In genomic region chr6:85853481-85853880, GRCm38 (mm10) we compare ENCODE assay signal across 40 mouse cellular contexts. TPM values are rescaled to one million over a fixed set of nuclear protein-coding genes. Genes with fewer than 3 reads are reported as not detected.
DNase-seq lines count a peak whose midpoint lies in the region.
"Had no signal": no experiment of that assay in that cellular context is flagged by ENCODE, and none has a peak within 500 bp of the region (broad histone marks: within the 10 kb centered on the region; RNA-seq: fewer than 3 reads in every experiment).

No protein-coding gene starts in this region.

- DNase-seq in adrenal gland, postnatal 36 days, result peak; percentile 16 to 36
- no peak for DNase-seq in adrenal gland, postnatal 10 days
- peak; percentile 70 to 78 for DNase-seq in kidney, adult 8-10 months
- DNase-seq in kidney, postnatal 4 days, result no peak
- peak; percentile 89 for DNase-seq in kidney, adult 9 months
- DNase-seq in kidney, postnatal 25 days, result peak; percentile 74 to 80
- no peak for DNase-seq in heart, postnatal 4 days
- no peak for DNase-seq in frontal cortex, adult 2 months (ENCODE audit: extremely low spot score in 1 of 2, low spot score in 1 of 2)
- DNase-seq: adrenal gland, postnatal 25 days; cerebellum, adult 18-20 months; cerebellum, postnatal 10 days; gastrocnemius, adult 2 months; heart, adult 2 months; heart, postnatal 14 days; layer of hippocampus, adult 9-11 months; lung, postnatal 36 days; right cerebral cortex, postnatal 4 days; thymus, adult 18-20 months; thymus, postnatal 25 days had no signal

RNA-seq across cellular contexts. Expression of gene Nat8f2, which starts 15.5 kb away (rescaled TPM):
- total RNA-seq in adrenal gland, postnatal 36 days (2021), result 1 to 10 TPM; 1.9 to 2.3 TPM
- under 1 TPM; 0.63 to 0.88 TPM for total RNA-seq in adrenal gland, postnatal 10 days (2021)
- total RNA-seq in heart, postnatal 4 days (2021), result not detected
- polyA plus RNA-seq in frontal cortex, adult 2 months (2012; rRNA removed), result 0.32 TPM in 2 replicates
- total RNA-seq: common myeloid progenitor, adult 5-6 weeks; gastrocnemius, adult 2 months; heart, postnatal 14 days; megakaryocyte, adult 5-6 weeks had no signal
- polyA plus RNA-seq: embryonic facial prominence, embryonic 13.5 days; forebrain, embryonic 10.5 days; forebrain, embryonic 15.5 days; heart, adult 2 months; heart, embryonic 14.5 days; hindbrain, embryonic 16.5 days; limb, embryonic 10.5 days; limb, embryonic 15.5 days; liver, embryonic 16.5 days; lung, embryonic 16.5 days; midbrain, embryonic 11.5 days; neural tube, embryonic 12.5 days; stomach, postnatal 0 days had no signal

RNA-seq across cellular contexts. Expression of gene Nat8, which starts 21.6 kb away (rescaled TPM):
- total RNA-seq in adrenal gland, postnatal 36 days (2021), result 1 to 10 TPM; 3.6 to 4.5 TPM
- 1 to 10 TPM in 1 of 2 experiments, under 1 TPM in 1; 0.90 to 1.1 TPM for total RNA-seq in adrenal gland, postnatal 10 days (2021)
- total RNA-seq in heart, postnatal 4 days (2021), result not detected
- 2.8 and 3.5 TPM in 2 replicates for polyA plus RNA-seq in frontal cortex, adult 2 months (2012; rRNA removed)
- total RNA-seq: common myeloid progenitor, adult 5-6 weeks; gastrocnemius, adult 2 months; gastrocnemius, postnatal 4 days; heart, adult 2 months; heart, postnatal 14 days; megakaryocyte, adult 5-6 weeks; MEL had no signal
- polyA plus RNA-seq: brain, embryonic 14.5 days; embryonic facial prominence, embryonic 13.5 days; forebrain, embryonic 10.5 days; forebrain, embryonic 15.5 days; heart, adult 2 months; heart, embryonic 14.5 days; limb, embryonic 10.5 days; lung, embryonic 16.5 days; midbrain, embryonic 11.5 days; neural tube, embryonic 12.5 days; stomach, postnatal 0 days had no signal

RNA-seq across cellular contexts. Expression of gene Nat8f5, which starts 32.7 kb away (rescaled TPM):
- 1 to 10 TPM; 6.0 to 9.5 TPM for total RNA-seq in adrenal gland, postnatal 36 days (2021)
- under 1 TPM; 0.27 to 0.91 TPM for total RNA-seq in adrenal gland, postnatal 10 days (2021)
- not detected for total RNA-seq in heart, postnatal 4 days (2021)
- polyA plus RNA-seq in frontal cortex, adult 2 months (2012; rRNA removed), result 4.6 and 6.3 TPM in 2 replicates
- total RNA-seq: common myeloid progenitor, adult 5-6 weeks; gastrocnemius, adult 2 months; gastrocnemius, postnatal 4 days; heart, adult 2 months; heart, postnatal 14 days; megakaryocyte, adult 5-6 weeks; MEL had no signal
- polyA plus RNA-seq: brain, embryonic 14.5 days; embryonic facial prominence, embryonic 13.5 days; forebrain, embryonic 10.5 days; forebrain, embryonic 15.5 days; heart, adult 2 months; heart, embryonic 14.5 days; hindbrain, embryonic 11.5 days; intestine, embryonic 14.5 days; limb, embryonic 10.5 days; limb, embryonic 15.5 days; liver, embryonic 16.5 days; lung, embryonic 16.5 days; midbrain, embryonic 11.5 days; neural tube, embryonic 12.5 days; Patski had no signal

RNA-seq across cellular contexts. Expression of gene Nat8f6, which starts 32.7 kb away (rescaled TPM):
- 1 to 10 TPM; 1.4 to 2.6 TPM for total RNA-seq in adrenal gland, postnatal 36 days (2021)
- total RNA-seq in adrenal gland, postnatal 10 days (2021), result under 1 TPM; 0.21 to 0.33 TPM
- total RNA-seq in heart, postnatal 4 days (2021), result not detected
- 1.3 and 1.7 TPM in 2 replicates for polyA plus RNA-seq in frontal cortex, adult 2 months (2012; rRNA removed)
- total RNA-seq: common myeloid progenitor, adult 5-6 weeks; gastrocnemius, adult 2 months; gastrocnemius, postnatal 4 days; heart, postnatal 14 days; megakaryocyte, adult 5-6 weeks; MEL had no signal
- polyA plus RNA-seq: brain, embryonic 14.5 days; embryonic facial prominence, embryonic 13.5 days; forebrain, embryonic 10.5 days; forebrain, embryonic 15.5 days; heart, embryonic 14.5 days; hindbrain, embryonic 11.5 days; hindbrain, embryonic 16.5 days; intestine, embryonic 14.5 days; limb, embryonic 10.5 days; limb, embryonic 15.5 days; liver, embryonic 16.5 days; lung, embryonic 16.5 days; midbrain, embryonic 11.5 days; midbrain, embryonic 16.5 days; neural tube, embryonic 12.5 days; stomach, postnatal 0 days had no signal

RNA-seq across cellular contexts. Expression of gene Nat8f4, which starts 51.2 kb away (rescaled TPM):
- total RNA-seq in adrenal gland, postnatal 36 days (2021), result 10 to 100 TPM in 1 of 2 experiments, 1 to 10 TPM in 1; 8.0 to 13.5 TPM
- 1 to 10 TPM; 6.1 to 9.9 TPM for total RNA-seq in adrenal gland, postnatal 10 days (2021)
- total RNA-seq in heart, postnatal 4 days (2021), result 1 to 10 TPM; 1.3 to 1.8 TPM
- 8.7 and 8.9 TPM in 2 replicates for polyA plus RNA-seq in frontal cortex, adult 2 months (2012; rRNA removed)

Comparison
In these comparisons a context has a peak if more than half of its experiments do, and no peak if none do; other contexts are left out.
1. DNase-seq: peak in adrenal gland, postnatal 36 days (2 of 2), kidney, adult 8-10 months (2 of 2), kidney, adult 9 months (single experiment) and kidney, postnatal 25 days (2 of 2); none in adrenal gland, postnatal 10 days (single experiment), kidney, postnatal 4 days (0 of 2), heart, postnatal 4 days (single experiment) and frontal cortex, adult 2 months (0 of 2).